Mouse (Mus musculus) midbrain, postnatal 0 days (tissue): ENCODE data around the gene Ficd. TPM values are rescaled to one million over a fixed set of nuclear protein-coding genes. Genes with fewer than 3 reads are reported as not detected.

Source experiments
- ATAC-seq: fragments of 200-750 bp; cut with Nextera tagmentation; 2 replicates; pipeline ENCODE4 v1.8.0; 2017; ENCODE audit warnings: moderate number of reproducible peaks, mild to moderate bottlenecking, moderate TSS enrichment, moderate library complexity; ENCODE audit not compliant: low FRiP score
- DNase-seq: peaks from one replicate; pipeline ENCODE4 v3.0.0-alpha.2; 2015; ENCODE audit warnings: low spot score
- H3K27ac ChIP-seq: fragments of 300-500 bp; sonication (generic); 2 replicates; pipeline ENCODE4 v1.5.1; 2014; ENCODE audit warnings: low read depth, mild to moderate bottlenecking, low read length, mixed read lengths
- H3K27me3 ChIP-seq: fragments of 300-500 bp; sonication (generic); 2 replicates; pipeline ENCODE4 v1.6.1; 2014; ENCODE audit warnings: low read length, control low read depth, mixed read lengths; ENCODE audit not compliant: insufficient read depth
- H3K36me3 ChIP-seq: fragments of 300-500 bp; sonication (generic); 2 replicates; pipeline ENCODE4 v1.6.1; 2014; ENCODE audit warnings: low read length, control low read depth, mixed read lengths; ENCODE audit not compliant: insufficient read depth
- H3K4me1 ChIP-seq: fragments of 300-500 bp; sonication (generic); 2 replicates; pipeline ENCODE4 v1.6.1; 2014; ENCODE audit warnings: mild to moderate bottlenecking, control low read depth, antibody characterized with exemption, low read length, mixed read lengths; ENCODE audit not compliant: insufficient read depth
- H3K4me2 ChIP-seq: fragments of 300-500 bp; sonication (generic); 2 replicates; pipeline ENCODE4 v1.6.1; 2014; ENCODE audit warnings: low read depth, mild to moderate bottlenecking, low read length, mixed read lengths; ENCODE audit not compliant: poor library complexity, severe bottlenecking
- H3K4me3 ChIP-seq: fragments of 300-500 bp; sonication (generic); 2 replicates; pipeline ENCODE4 v1.5.1; 2014; ENCODE audit warnings: low read depth, mild to moderate bottlenecking, low read length, moderate library complexity
- H3K9ac ChIP-seq: fragments of 300-500 bp; sonication (generic); replicated peaks from 2 replicates; pipeline ENCODE4 v1.6.1; 2014; ENCODE audit warnings: mild to moderate bottlenecking, low read length, moderate library complexity, mixed read lengths; ENCODE audit not compliant: poor library complexity, severe bottlenecking
- H3K9me3 ChIP-seq: fragments of 300-500 bp; sonication (generic); 2 replicates; pipeline ENCODE4 v1.6.1; 2016; ENCODE audit warnings: low read length, control low read depth
- CTCF ChIP-seq: IDR thresholded peaks from 2 replicates; pipeline ENCODE4 v1.5.1; 2016; ENCODE audit warnings: antibody characterized with exemption, mild to moderate bottlenecking
- WGBS: fragments of 180-500 bp; shearing (Covaris S2); extraction: QIAGEN DNeasy Blood & Tissue Kit; methylation state at CpG from one replicate; pipeline ENCODE4 v1.1.7; 2014; 5-methylcytosine and 5-hydroxymethylcytosine counted together
- polyA plus RNA-seq: library from polyadenylated mRNA; unstranded; fragments of >200 nt; fragmentation: Nextera tagmentation; extraction: Ambion mirVana; gene quantifications from 2 replicates; pipeline ENCODE4 v1.2.1, GENCODE M21; 2015
- total RNA-seq: library from RNA; depleted of rRNA; stranded (reverse); fragments of >200 nt; gene quantifications from 2 replicates; pipeline ENCODE4 v1.2.3, GENCODE M21; 2014

Gene Ficd
- total and polyA plus RNA-seq, 2 experiments from 2014 or later, result 9.0 to 11.5 TPM

- DNase-seq (no peak), ATAC-seq (no peak)
- Histone ChIP-seq H3K36me3 (peaks cover 18% of the 10 kb centered on the region), H3K27me3 (no peaks in the 10 kb centered on the region), H3K27ac (no peak overlapping the region), H3K4me1 (peaks cover 9% of the 10 kb centered on the region; the same call in 1 of the 2 replicates), H3K9me3 (no peaks in the 10 kb centered on the region), H3K9ac (no peak overlapping the region), H3K4me2 (no peak overlapping the region), H3K4me3 (no peak overlapping the region)
- no peak for TF ChIP-seq CTCF
- 89% methylated on average over 13 of the region's 13 CpGs for WGBS
These were observed 30.3 kb downstream of the Ficd start for GRCm38 (mm10) chr5:113765641-113766526.

DNA sequence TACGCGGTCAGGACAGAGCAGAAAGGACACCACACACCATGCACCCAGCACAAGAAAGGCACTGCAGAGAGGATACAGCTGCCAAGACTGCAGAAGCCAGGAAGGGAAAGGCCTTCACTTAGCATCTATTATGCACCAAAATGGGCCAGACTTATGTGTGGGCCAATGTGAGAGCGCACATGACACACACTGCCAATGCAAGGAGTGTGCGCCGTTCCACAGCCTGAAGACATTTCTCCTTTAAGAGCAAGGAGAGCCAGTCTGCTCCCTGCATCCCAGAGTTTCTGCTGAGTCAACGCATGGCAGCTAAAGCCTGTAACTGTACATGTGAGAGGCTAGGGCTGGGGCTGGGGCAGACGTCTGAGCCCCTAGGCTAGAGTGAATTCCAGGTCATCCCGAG is 33.2 kb downstream of the Ficd start:
- Histone ChIP-seq H3K27ac (no peak overlapping the region), H3K9me3 (no peaks in the 10 kb centered on the region), H3K4me2 (no peak overlapping the region), H3K27me3 (no peaks in the 10 kb centered on the region), H3K36me3 (0 out of 2 replicates have a peak, but pooled peaks cover 4% of the 10 kb centered on the region), H3K4me1 (peaks cover 9% of the 10 kb centered on the region; the same call in 1 of the 2 replicates), H3K4me3 (no peak overlapping the region), H3K9ac (no peak overlapping the region)
- ATAC-seq, result no peak
- WGBS, result 92% methylated on average over 8 of the region's 8 CpGs
- no peak for TF ChIP-seq CTCF
- DNase-seq, result no peak

- peak overlapping the region; percentile 99 for H3K27ac ChIP-seq
- peaks cover 9% of the 10 kb centered on the region; the same call in 1 of the 2 replicates for H3K4me1 ChIP-seq
- peaks cover 21% of the 10 kb centered on the region for H3K36me3 ChIP-seq
- under 1% methylated on average over 79 of the region's 97 CpGs for WGBS
- H3K4me2 ChIP-seq, result peak overlapping the region; percentile 95
- H3K27me3 ChIP-seq, result no peaks in the 10 kb centered on the region
- ATAC-seq (peak; percentile 84), DNase-seq (peak; percentile 95)
- no peaks in the 10 kb centered on the region for H3K9me3 ChIP-seq
- peak overlapping the region; percentile 100 for H3K4me3 ChIP-seq
- H3K9ac ChIP-seq, result peak overlapping the region; percentile 95
- no peak for TF ChIP-seq CTCF
These were observed 35.9 kb downstream of the Ficd start for GRCm38 (mm10) chr5:113771213-113772162.

- Histone ChIP-seq H3K27me3 (no peaks in the 10 kb centered on the region), H3K9ac (peak within 1 kb of the TSS; percentile 95), H3K4me2 (peak within 1 kb of the TSS; percentile 95), H3K4me1 (peaks cover 9% of the 10 kb centered on the region; the same call in 1 of the 2 replicates), H3K4me3 (peak within 1 kb of the TSS; percentile 100), H3K36me3 (peaks cover 24% of the 10 kb centered on the region), H3K9me3 (no peaks in the 10 kb centered on the region), H3K27ac (peak within 1 kb of the TSS; percentile 99)
- under 1% methylated on average over 47 of the region's 49 CpGs for WGBS
- peak; percentile 96 for DNase-seq
- ATAC-seq, result peak; percentile 86
- TF ChIP-seq CTCF, result no peak
These were observed 36.9 kb downstream of the Ficd start, which contains the start of the genes Sart3 and Iscu for GRCm38 (mm10) chr5:113772450-113772895. Sart3 (minus strand) TSS chr5:113772510. Iscu (plus strand) TSS chr5:113772748.

GRCm38 (mm10) chr5:113772905-113773519 is 37.4 kb downstream of the Ficd start:
- H3K4me2 ChIP-seq, result peak overlapping the region; percentile 95
- peaks cover 9% of the 10 kb centered on the region; the same call in 1 of the 2 replicates for H3K4me1 ChIP-seq
- H3K27me3 ChIP-seq, result no peaks in the 10 kb centered on the region
- DNase-seq (no peak), ATAC-seq (peak; percentile 36)
- no peak for TF ChIP-seq CTCF
- H3K9ac ChIP-seq, result peak overlapping the region; percentile 67
- peaks cover 24% of the 10 kb centered on the region for H3K36me3 ChIP-seq
- peak overlapping the region; percentile 100 for H3K4me3 ChIP-seq
- WGBS, result 2% methylated on average over 29 of the region's 38 CpGs
- H3K9me3 ChIP-seq, result no peaks in the 10 kb centered on the region
- peak overlapping the region; percentile 99; the same call in 1 of the 2 replicates for H3K27ac ChIP-seq
